Mouse (Mus musculus): Measurements from ENCODE around the gene Slc23a2.

Slc23a2 gene

DNA sequence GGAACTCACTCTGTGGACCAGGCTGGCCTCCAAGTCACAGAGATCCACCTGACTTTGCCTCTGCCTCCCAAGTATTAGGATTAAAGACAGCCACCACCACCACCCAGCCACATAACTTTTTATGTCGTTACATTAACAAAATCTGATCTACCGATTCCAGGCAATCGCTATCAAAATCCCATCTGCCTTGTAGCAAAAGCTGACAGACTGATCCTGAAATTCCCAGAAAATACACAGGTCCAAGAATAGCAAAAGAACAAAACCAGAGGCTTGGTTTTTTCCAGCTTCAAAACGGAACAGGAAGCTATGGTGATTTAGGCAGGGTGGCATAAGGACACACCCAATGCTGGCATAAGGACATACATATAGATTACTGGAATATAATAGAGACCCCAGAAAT is 10.2 kb downstream of the Slc23a2 start:
- DNase-seq (ENCODE audit: low spot score): no peak

DNA sequence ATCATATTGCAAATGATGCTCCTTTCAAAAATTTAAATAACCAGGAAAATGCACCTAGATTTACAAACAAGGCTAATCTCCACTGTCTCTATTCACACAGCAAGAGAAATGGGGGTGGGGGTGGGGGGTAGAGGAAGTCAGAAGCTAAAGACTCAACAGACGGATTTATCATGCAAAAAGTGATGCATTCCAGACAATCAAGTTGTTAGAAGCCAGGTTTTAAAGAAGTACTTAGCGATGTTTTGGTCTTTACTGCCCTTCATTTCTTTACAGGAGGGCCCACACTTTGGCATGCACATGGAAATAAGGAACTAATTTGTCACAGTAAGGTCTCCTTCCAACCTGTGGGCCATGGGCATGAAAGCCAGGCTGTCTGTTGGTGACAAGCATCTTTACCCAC is 11.5 kb downstream of the Slc23a2 start:
- no peak for DNase-seq (ENCODE audit: low spot score)

DNA sequence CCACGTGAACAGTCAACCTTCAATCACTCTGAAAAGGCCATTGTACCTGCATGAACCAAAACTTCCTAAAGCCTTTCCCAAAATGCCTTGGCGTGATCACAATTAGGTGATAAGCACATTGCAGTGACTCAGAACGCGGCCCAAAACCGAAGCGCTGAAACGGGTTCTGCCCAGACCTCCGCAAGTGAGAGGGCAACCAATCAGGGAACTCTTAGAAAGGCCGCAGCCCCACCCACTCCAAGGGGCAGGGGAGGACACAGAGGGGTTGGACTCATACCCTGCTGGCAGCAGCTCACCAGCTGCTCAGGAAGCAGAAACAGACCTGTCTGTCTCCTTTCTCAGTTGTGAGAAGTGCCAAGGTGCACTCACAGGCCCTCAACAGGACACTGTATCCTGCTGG is 13.6 kb downstream of the Slc23a2 start:
- peak; percentile 50 for DNase-seq (ENCODE audit: low spot score)

DNA sequence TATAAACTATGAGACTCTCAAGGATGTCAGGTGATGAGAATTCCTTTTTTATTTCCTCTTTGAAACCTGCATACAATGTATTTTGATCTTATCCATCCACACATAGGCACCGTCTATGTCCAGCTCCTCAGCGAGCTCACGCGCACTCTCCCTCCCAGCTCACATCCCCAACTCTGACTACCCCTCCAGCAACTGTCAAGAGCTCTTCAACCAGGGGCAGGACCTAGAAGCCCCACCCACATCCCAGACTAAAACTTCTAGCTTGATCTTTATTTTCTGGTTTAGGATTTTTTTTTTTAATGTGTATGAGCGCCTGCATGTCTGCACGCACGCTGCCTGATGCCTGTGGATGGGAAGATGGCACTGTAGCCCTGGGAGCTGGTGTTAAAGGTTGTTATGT is 14.9 kb downstream of the Slc23a2 start:
- DNase-seq (ENCODE audit: low spot score): no peak

DNA sequence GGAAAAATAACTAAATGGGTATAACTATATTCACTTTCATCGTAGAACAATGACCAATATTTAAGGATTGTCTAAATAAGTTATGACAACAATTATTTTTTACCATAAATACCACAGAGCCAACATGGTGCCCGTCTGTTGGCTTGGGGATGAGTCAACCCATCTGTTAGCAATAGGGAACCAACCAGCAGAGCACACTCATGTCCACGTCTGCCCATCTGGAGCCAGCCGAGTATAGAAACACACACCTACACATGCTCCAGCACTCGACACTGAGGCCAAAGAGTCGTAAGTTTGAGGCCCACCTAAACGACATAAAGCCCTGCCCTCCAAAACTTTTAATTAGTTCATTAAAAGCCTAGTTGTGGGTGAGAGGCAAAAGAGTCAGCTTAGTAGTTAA is 15.7 kb downstream of the Slc23a2 start:
- DNase-seq (ENCODE audit: low spot score): no peak

DNA sequence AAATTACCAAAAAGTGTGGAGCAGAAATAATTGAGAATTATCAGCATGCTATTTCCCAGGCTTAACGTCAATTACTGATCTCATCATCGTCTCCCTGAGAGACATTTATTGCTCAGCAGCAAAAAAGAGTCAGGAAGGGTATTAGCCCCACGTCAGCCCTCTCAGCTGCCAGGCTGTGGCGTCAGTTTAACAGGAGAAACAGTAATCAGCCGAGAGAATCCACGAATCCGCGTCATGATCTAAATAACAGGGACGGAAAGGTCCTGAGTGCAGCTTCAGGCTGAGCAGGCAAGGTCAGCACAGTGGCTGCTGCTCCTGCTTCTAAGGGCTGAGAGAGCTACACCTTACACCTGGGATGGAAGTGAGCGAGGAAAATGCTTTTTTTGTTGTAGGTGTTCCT is 17.0 kb downstream of the Slc23a2 start:
- no peak for DNase-seq (ENCODE audit: low spot score)

DNA sequence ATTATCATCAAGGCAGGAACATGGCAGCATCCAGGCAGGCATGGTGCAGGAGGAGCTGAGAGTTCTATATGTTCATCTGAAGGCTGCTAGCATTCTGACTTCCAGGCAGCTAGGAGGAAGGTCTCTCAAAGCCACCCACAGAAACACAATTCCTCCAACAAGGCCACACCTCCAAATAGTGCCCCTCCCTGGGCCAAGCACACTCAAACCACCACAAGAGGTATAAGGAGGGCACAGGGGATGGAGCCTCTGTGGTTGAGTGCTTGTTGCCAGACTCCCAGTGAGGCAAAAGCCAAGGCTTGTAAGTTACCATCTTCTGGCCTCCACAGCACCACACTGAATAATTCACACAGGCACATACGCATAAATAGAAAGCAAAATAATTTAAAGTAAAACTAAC is 18.6 kb downstream of the Slc23a2 start:
- DNase-seq (ENCODE audit: low spot score): no peak

DNA sequence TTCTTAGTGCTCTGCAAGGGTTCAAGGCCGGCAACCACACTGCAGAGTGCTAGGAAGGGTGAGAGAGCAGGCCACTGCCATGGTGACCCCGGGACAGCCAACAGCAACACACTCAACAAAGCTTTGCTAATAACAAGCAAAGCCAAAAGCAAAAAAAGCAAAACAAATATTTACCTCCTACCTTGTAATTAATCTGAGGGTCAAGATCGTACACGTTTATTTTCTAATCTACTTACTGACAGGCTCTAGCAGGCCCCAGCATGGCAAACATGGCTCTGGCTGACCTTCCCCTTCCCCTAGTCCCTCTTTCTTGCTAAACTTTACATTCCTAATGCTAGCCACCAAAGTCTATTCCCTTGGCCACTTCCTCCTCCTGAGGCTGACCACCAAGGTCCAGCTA is 21.8 kb downstream of the Slc23a2 start:
- no peak for DNase-seq (ENCODE audit: low spot score)

DNA sequence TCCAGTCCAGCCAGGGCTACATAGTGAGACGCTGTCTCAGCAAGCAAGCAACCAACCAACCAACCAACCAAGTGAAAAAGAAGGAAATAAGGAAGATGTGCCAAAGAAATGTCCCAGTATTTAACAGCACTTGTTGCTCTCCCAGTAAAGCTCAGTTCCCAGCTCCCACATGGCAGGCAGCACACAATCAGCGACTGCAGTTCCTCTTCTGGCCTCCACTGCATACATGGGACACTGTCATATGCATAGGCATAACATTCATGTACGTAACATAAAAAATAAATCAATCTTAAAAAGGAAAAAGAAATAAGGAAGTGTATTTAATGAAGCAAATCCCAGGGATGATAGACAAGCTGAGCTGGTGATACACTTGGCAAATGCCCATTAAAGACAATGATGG is 23.9 kb downstream of the Slc23a2 start:
- DNase-seq (ENCODE audit: low spot score): no peak

DNA sequence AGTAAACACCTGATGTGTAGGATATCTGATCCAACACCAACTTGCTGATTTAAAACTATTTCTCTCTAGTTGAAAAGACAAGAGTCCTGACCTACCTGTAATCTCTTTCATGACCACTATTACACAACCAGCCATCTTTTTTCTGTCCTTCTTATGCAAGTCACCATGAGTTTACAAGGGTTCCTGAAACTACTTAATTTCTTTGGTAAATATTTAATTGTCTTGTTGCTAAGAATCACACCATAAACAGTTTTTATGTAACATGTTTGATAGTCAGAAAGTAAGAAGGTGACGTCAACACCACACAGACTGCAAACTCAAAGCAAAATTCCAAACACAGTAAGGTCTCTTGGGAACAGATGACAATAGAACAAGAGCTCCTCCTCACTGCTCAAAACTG is 26.3 kb downstream of the Slc23a2 start:
- no peak for DNase-seq (ENCODE audit: low spot score)

DNA sequence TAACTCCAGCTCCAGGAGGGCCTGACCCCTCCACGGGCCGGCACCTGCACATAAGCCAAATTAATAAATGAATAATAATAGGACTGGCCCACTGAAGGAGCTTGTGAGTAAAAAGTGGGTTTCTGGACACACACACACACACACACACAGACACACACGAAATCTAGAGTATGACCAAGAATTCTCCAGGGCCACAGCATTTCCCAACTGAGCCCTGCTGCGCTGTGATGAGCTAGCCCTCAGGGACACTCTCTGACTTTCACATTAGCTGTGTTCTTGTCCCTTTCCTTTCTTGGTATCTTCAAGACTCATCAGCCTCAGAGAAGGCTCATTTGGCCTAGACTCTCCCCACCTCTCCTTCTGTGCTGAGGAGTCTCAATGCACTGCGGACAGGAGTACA is 29.0 kb downstream of the Slc23a2 start:
- DNase-seq (ENCODE audit: low spot score): no peak

DNA sequence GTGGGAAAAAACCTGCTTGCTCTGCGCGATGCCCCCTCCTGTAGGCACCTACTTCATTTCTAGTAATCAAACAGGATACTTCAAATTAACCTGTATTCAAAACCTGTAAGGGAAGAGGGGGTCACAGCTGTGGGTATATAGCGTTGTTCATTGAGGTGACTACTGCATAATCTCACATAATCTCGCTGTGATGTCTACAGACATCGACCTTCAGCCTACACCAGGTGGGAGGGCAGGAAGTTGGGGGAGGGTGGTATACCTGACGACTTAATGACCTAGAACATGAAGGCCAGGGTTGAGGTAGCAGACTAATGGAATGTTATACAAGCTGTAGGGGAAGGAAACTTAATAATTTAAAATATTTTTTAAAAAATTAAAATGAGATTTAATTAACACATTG is 29.6 kb downstream of the Slc23a2 start:
- DNase-seq (ENCODE audit: low spot score): no peak

DNA sequence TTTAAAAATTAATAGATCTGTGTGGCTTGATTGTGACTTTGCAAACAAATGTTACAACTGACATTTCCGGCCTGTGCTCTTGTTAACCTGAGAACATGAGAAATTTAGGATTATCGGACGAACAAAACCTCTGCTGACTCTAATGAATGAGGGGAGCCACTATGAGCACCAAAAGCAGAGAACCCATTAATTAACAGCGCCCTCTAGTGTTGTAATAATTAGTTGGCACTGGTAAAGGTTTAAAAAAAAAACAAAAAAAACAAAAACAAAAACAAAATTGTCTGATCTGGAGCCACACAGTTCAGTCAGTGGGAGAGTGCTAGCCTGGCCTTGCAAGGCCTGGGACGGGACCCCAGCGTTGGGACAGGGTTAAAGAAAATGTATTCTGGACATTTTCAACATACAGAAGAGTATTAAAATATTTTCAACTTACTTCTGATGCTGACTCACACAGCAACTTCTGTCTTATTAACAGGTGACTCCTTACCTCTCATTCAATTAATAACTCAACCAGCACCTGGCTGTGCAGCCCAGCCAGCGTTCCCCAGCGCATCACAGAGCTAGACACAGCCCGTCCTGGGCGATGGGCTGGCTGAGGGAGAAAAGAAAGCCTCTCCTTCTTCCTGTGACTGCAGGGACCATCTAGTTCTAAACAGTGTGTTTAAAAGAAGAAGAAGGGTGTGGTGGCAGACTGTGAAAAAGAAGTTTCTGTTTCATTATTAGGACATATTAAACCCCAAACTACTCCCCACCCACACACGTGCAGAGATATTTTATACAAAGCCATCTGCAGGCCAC is 30.7 kb downstream of the Slc23a2 start:
- peak; percentile 83 for DNase-seq (ENCODE audit: low spot score)

DNA sequence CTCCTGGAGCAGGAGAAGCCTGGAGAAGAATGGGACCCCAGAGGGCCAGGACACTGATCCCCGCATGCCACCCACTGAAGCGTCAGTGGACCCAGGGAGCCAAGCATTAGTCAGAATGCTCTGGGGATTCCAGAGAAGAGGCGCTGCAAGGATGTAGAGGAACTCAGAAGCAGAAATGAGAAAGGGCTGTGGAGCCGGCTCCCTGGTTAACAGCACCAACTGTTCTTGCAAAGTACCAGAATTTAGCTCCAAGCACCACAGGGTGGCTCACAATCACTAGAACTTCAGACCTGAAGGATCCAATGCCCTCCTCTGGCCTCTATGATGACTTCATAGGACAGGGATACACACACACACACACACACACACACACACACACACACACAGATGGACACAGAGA is 32.6 kb downstream of the Slc23a2 start:
- DNase-seq (ENCODE audit: low spot score): no peak

DNA sequence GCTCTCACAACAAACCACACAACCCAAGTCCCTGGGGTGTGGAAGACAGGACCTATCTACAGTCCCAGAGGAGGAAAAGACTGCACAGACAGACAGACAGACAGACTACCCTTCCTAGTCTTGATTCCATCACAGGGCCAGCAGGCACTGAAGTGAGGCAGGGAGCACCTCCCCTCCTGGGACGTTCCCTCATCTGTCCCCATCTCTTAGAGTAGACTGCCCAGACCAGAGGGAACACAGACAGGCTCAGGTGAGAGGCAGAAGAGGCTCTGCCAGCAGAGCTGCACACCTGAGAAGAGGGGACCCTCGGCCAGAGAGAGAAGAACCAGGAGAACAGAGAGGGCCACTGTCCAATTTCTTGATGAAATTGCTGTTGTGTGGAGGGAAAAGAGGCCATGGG is 33.0 kb downstream of the Slc23a2 start:
- no peak for DNase-seq (ENCODE audit: low spot score)

DNA sequence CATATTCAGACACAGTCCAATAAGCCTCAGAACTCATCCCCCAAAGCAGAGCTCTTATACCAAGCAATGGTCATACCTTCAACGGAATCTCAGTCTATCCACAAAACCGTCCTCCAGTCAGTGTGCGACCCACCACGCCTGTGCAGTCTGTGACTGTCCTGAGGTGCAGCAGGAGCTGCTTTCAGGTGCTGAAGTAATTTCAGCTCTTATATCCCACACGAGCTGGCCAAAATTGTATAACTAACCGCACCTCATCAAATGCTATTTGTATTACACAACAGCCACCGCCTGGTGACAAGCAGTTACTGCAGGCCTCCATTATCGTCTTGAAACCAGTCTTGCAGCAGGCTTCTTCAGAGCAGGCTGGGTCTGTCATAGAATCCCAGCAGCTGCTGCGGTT is 33.6 kb downstream of the Slc23a2 start:
- DNase-seq (ENCODE audit: low spot score): peak; percentile 65

DNA sequence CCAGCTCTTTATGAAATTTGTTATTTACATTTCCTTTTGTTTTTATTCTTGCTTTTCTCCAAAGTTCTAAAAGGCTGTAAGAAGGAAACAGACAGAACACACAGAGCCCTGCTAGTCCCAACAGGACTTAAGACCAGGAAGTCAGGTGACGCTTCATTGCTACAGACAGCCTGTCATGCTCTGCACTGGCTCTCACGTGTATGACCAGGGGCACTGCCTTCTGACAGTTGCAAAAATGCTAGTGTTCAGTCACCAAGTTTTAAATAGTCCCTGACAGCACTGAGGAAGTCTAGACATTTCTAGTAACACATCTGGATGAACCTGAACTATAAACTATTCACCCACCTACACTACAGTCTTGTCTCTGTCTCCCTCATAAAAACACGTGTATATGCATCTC is 34.2 kb downstream of the Slc23a2 start:
- DNase-seq (ENCODE audit: low spot score): no peak

DNA sequence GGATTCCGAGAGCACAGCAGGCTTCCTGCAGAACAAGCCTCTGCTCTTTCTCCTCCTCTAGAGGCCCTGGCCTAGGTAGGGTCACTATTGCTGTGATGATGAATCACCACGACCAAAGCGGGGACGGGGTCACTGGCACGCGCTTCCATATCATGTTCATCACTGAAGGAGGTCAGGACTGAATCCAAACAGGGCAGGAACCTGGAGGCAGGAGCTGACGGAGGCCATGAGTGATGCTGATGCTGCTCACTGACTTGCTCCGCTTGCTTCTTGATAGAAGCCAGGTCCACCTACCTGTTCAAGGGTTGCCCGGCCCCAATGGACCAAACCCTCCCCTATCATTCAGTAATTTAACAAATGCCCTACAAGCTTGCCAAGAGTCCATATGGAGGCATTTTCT is 35.9 kb downstream of the Slc23a2 start:
- no peak for DNase-seq (ENCODE audit: low spot score)

DNA sequence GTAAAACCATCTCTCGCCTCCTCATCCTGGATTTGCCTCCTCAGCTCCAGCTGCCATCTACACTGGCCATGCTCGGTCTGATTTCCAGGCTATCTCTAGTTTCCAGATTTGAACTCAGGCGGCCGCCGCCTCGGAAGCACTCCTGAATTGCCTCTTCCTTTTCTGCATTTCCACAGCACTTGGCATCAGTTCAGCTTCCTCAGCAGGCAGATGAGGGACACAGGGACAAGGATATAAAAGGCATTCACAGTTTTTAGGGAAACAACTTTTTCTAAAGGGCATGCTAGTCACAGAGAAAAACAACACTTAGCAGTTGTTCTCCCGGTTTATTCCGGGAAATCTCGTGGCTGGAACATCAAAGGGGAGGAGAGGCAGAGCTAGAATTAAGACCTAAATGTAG is 37.3 kb downstream of the Slc23a2 start:
- no peak for DNase-seq (ENCODE audit: low spot score)

DNA sequence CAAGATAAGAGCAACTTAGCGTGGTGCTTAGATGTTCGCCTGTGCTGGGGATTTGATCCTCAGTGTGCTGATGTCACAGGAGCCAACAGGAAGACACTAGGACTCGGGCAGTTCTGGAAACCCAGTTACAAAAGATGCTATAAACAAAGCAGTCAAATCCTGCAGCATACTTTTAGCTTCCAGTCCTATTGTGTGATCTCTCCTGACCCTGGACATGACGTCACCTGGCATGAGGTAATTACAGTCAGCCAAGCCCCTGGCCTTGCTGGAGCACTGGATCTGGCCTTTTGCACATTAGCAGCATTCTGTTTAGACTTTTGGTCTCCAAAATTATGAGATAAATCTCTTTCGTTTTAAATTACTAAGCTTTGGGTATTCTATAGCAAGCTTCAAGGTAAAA is 38.8 kb downstream of the Slc23a2 start:
- DNase-seq (ENCODE audit: low spot score): no peak

DNA sequence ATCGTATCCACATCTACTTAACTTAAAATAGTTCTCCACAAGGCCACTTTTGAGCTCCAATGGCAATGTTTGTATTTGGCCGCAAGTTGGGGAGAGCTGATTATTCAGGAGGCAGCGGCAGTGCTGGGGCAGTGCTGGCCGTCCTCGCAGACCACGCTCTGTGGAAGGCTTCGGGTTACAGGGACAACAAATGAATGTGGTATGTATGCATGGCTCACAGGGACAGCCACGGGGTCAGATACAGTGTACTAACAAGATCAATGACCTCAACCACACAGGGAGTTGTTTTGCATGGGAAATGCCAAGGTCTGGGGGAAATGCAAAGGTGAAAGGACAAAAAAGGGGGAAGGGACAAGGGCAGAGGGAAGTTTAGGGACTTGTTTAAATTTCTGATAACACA is 41.6 kb downstream of the Slc23a2 start:
- DNase-seq (ENCODE audit: low spot score): no peak

DNA sequence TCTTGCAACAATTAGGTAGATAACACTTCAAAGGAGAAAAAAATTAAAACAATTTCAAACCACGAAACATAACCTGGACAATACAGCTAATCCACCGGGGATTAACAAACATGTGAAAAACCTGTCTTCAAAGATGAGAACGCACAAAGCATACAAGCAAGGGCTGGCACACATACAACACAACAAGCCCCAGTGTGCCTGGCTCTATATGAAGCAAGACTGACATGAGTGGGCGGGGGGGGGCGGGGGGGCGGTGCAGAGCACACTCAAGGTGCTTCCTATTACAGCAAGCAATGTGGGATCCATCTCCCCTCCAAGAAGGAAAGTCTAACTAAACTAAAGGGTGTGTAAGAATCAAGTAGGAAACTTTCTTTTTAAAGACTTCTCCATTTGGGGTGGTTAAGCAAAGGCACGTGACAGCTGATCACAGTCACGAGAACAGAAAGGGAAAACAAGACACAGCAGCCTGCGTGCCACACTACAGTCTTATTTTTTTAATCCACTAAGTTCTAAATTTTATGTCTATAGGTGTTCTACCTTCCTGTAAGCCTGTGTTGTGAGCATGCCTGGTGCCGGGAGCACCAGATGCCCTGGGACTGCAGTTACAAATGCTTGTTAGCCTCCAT is 42.3 kb downstream of the Slc23a2 start:
- DNase-seq (ENCODE audit: low spot score): no peak

DNA sequence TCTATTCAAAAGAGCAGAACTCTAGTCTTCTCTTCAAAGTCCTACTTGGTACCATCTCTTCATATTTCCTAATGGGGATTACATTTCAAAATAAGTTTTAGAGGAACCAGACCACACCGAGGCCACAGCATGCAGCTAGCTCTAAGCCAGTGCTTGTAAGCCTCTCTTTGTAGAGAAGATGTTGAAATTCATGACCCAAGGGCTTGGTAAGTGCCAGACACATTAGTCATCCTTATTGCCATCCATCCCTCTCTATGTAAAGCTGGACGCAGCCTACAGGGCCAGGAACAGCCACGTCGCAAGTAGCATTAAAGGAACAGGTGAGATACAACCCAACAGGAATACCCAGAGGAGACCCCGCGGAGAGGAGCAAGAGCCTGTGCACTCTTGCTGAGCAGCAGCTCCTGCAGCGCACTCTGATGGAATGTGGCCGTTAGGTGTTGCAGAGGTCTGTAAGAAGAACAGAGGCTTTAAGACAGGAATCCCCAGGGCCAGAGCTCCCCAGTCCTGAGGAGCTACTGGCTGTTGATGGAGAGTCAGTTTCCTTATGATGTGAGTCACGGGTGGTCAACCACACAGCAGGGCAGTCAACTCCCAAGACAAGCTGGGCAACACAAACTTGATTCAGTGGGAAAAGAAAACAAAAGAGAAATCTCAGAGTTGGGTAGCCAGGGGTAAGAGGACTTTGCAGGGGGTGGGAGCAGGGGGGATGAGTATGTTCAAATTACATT is 45.8 kb downstream of the Slc23a2 start:
- DNase-seq (ENCODE audit: low spot score): no peak
